Mouse (Mus musculus): ENCODE results near the gene BC004004.
A peak's percentile ranks its signal among the peaks of the same experiment; 100 is the strongest.
"Not testable (repeated sequence)": the region's sequence is repeated elsewhere in the genome, so short reads cannot be mapped to it uniquely, and the experiment has no call there.

The BC004004 gene

DNA sequence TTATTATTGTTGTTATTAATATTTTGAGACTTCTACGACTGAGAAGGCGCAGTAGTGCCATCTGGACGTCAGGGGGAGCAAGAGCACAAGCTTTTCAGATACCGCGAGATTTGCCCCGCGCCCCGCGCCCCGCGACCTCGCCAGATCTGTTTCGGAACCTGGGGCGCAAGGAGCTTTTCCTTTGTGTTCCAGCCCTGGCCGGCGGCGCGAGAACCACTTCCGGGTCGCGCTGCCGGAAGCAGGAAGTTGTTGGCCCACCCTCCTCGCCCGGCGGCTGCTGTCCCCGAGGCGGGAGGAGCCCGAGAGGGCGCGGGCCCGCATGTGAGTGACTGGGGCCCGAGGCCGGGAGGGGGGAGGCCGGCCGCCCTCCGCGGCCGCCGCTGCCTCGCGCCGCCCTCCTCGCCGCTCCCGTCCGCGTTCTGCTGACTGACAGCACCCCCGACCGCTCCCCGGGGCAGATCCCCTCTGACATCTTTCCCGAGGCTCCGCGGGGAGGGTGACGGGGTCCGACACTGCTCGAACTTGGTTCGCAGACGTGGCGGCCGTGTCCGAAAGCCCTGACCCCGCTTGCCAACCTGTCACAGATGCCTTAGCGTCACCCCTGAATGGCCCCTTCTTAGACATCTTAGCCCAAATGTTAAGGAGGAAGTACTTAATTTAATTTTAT lies at the start of gene BC004004:
BC004004 (plus strand) TSS at position 107 of the 667 bp plus-strand sequence.
- peak; percentile 89 to 94 for DNase-seq (ENCODE audit: low read depth in 1 of 2, low spot score in 2 of 2)

DNA sequence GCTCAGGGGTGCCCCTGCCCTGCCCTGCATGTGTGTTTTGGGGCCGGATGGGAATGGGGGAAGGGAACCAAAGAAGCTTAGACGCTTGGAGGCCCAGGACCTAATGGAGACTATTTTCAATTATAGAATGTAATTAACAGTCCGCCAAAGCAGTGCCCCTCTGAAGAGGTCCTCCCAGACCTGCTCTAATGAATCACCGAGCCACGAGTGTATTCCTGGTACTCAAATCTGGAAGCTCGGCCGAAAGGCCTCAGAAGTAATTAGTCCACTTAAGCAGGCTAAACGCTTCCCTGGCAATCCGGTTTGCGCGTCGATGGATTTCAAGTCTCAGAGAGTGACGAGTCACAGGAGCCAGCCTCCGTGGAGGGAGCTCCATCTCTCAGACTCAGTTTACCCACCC lies 48.0 kb upstream of the BC004004 start:
- DNase-seq (ENCODE audit: low read depth in 1 of 2, low spot score in 2 of 2): no peak

- no peak for DNase-seq (ENCODE audit: low read depth in 1 of 2, low spot score in 2 of 2)
Observed at GRCm38 (mm10) chr17:29231109-29231508, 37.5 kb upstream of the BC004004 start.

DNA sequence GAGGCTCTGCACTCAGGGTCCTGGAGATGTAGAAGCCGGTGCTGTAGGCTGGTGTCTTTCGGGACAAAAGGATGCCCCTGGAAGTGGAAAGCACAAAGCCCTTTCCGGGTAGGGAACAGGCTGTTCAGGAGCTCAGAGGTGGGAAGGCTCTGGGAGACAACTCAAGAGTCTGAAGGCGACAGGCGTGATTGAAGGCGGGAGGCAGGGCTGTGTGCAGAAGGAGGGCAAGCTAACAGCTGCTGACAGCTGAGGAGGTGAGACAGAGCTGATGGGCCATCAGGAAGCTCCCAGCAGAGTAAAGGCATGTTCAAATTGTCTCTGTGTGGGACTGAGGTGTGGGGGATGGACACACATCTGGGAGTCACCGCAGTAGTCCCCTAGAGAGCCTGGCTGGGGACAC lies 32.5 kb upstream of the BC004004 start:
- no peak for DNase-seq (ENCODE audit: low read depth in 1 of 2, low spot score in 2 of 2)

DNA sequence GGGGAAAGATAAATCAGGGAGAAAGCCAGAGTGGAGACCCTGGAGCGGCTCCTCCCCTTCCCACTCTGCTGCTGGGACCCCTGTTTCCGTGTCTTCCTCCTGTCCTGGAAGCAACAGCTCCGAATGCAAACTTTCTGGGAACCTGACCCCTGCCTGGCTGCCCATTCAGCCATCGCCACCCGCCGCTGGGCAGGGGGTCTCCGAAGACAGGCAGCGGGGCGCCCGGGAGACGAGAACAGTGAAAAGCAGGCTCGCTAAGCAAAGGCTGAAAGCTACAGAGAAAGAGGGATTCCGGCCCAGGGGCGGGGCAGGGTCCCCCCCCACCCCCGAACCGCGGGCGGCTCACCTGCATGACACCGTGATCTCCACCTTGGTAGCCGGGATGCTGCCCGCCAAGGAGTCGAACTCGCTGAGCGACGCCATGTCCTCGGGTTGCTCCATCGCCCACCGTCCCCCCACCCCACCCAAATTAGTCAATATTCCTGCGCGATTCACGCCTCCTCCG lies 31.3 kb upstream of the BC004004 start:
- no peak for DNase-seq (ENCODE audit: low read depth in 1 of 2, low spot score in 2 of 2)

GRCm38 (mm10) chr17:29237772-29238420 lies 30.7 kb upstream of the BC004004 start, which contains the start of gene Cpne5:
Cpne5 (minus strand) TSS chr17:29238167.
- no peak for DNase-seq (ENCODE audit: low read depth in 1 of 2, low spot score in 2 of 2)

- no peak for DNase-seq (ENCODE audit: low read depth in 1 of 2, low spot score in 2 of 2)
Observed at GRCm38 (mm10) chr17:29238421-29238945, 30.1 kb upstream of the BC004004 start.

GRCm38 (mm10) chr17:29244912-29245311 lies 23.7 kb upstream of the BC004004 start:
- no peak for DNase-seq (ENCODE audit: low read depth in 1 of 2, low spot score in 2 of 2)

GRCm38 (mm10) chr17:29245725-29246124 lies 22.9 kb upstream of the BC004004 start:
- DNase-seq (ENCODE audit: low read depth in 1 of 2, low spot score in 2 of 2): peak; percentile 37 to 52

DNA sequence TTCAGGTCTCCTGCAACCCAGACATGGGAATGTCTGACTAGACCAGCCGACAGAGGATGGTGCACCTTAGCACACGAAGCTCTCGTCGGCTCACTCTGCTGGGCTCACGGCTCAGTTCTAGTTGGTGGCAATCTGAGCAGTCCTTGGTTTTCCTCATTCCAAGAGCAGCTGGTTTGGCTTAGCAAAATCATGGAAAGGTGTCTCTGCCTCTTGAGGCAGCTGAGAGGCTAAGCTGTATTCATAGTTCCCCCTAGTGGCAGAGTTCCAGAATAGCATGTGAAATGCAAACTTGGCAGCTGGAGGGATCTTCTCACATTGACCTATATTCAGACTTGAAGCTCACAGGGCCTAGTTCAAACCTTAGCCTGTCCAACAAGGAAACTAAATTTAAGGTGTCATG lies 22.0 kb upstream of the BC004004 start:
- DNase-seq (ENCODE audit: low read depth in 1 of 2, low spot score in 2 of 2): no peak

DNA sequence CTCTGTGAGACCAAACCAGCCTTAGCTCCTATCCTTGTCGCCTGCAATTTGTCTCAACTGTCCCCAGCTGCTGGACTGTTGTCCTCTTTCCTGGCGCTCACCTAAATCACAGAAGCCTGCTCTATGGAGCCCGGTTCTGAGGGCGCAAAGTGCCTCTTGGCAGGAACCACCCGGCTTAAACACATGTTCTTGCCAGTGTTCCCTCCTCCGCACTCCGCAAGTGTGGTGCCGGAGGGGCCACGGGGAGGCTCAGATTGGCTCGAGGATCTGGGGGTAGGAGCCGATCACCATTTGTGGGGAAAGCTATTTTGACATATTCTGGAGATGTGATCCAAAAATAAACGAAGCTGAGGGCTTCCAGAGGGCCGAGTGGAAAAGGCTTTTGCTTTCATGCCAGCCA lies 20.7 kb upstream of the BC004004 start:
- no peak for DNase-seq (ENCODE audit: low read depth in 1 of 2, low spot score in 2 of 2)

DNA sequence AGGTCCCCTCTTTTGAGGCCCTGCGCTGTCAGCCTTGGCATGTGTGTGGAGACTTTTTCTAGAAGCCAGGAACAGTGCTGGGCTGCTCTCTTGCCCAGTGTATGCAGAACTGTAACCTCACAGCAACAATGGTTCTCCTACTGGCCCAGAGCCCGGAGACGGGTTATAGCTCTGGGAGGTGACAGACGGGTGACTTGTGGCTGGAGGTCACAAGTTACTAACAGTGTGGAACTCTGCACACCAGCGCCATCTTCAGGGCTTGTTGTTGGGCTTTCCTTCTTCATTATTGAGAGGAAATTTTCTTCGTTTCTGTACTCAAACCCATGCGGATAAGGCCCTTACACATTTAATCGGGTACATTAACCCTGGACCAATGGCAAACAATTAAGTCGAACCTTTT lies 19.1 kb upstream of the BC004004 start:
- no peak for DNase-seq (ENCODE audit: low read depth in 1 of 2, low spot score in 2 of 2)

DNA sequence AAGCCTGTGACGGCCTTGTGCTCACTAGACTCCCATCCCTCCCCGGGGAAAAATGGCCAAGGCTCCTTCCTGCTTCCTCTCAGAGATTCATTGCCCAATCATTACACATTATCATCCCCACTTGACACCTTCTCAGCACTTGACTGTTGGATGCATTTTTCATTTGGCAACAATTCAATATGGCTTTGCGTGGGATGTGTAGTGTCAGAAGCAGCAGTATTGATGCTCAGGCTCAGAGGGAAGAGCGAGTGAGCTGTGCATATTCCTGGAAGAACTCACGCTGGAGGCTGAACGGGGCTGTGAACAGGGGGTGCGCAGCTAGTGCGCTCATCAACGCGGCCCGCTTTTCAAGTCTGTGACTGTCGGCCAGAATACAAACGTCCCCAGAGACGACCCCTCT lies 17.6 kb upstream of the BC004004 start:
- not testable (repeated sequence) for DNase-seq (ENCODE audit: low read depth in 1 of 2, low spot score in 2 of 2)

DNA sequence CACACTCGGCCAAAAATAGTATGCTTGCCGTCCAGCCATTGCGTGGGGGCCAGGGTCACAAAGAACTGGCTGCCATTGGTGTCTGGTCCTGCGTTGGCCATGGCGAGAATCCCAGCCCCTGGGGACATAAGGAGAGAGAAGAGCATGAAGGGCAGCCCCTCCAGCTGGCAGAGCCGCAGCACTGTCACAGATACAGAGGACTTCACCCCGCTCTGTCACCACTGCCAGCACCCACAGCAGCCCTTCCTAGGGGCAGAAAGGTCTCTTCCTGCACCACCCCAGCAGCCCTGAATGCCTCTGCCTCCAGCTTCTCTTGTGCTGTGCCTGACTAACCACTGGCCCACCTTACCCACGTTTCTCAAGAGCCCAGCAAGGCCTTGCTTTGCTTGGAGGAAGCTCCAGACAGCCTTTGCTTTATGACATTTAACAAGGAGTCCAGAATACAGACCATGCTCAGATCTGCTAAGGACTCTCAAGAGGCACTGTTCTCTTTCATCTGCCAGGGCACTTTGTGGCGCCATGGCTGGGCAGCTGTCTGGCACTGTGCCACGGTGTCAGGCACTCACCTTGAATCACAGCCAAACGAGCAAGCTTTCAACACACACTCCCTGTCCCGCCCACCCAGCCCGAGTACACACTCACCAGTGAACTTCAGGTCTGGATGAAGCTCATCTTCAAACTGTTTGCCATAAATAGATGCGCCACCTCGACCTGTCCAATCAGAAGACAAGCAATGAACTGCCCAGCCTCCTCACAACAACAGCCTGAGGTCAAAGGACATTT lies 16.8 kb upstream of the BC004004 start:
- DNase-seq (ENCODE audit: low read depth in 1 of 2, low spot score in 2 of 2): no peak

GRCm38 (mm10) chr17:29253236-29253635 lies 15.4 kb upstream of the BC004004 start:
- DNase-seq (ENCODE audit: low read depth in 1 of 2, low spot score in 2 of 2): no peak

DNA sequence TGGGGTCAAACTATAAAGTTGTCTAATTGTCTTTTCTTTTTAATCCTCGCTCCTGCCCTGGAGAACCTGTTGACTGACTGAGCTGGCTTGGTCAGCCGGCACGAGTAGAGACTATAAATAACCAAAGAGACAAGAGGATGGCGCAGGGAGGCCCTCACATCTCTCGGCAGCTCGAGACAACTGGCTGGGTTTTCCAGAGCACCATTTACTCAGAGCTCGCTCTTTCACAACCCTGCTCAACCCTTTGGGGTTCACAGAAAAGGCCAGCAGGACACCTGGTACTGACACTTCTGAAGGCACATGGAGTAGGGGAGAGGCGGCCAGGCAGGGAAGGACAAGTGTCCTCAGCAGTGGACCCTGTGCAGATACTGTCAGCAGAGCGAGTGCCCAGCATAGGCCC lies 14.9 kb upstream of the BC004004 start:
- DNase-seq (ENCODE audit: low read depth in 1 of 2, low spot score in 2 of 2): no peak

DNA sequence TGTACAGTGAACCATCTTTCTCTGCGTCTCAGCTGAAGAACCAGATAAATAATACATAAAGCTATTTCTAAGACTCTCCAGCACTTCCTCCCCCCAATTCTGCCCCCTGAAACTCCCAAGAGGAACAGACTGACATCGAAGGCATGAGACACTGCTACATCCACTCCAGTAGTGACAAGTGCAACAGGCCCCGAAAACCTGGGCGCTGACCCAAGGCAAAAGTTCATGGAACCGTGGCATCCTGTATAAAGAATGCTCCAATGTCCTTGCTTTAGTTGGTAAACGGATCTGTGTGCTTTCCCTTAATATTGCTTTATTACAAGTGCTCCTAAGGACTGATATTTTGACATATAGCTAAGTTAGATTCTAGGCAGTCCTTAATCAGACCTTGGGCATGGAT lies 13.8 kb upstream of the BC004004 start:
- DNase-seq (ENCODE audit: low read depth in 1 of 2, low spot score in 2 of 2): not testable (repeated sequence)

DNA sequence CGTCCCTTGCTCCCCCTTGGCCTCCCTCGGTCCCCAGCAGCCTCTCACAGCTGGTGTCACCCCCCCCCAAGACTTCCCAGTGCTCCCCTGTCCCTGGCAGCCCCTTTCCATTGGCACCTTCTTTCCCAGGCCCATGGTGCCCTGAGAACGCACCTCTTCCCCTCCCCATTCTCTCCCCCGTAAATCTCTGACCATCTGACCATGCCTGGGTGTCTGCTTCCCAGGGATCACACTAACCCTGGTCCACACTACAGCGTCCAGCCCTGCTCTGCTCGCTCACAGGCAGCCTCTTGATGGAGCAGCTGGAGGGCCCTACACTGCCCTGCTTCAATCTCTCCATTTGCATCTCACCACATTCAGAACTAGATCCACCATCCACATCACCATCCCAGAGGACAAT lies 12.1 kb upstream of the BC004004 start:
- DNase-seq (ENCODE audit: low read depth in 1 of 2, low spot score in 2 of 2): no peak

DNA sequence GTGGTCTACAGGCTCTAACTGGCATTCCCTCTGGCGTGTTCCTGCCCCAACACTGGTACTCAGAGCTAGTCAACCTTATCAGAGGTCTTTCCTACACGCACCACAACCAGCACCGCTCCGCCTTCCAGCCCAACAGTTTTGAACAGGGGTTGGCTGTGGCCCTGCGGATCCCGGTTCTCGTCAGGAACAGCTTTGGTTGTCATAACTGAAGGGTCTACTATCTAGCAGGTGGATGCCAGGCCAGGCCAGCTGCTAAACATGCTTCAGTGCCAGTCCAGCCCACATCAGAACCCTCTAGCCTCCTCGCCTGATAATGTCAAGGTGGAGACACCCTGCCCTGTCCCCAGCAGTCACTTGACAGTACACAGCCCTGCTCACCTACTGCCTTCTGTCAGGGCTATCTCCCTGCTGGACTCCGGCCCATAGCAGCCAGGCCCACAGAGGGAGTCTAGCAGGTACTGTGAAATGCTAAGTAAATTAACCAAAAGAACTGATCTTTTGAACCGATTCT lies 11.5 kb upstream of the BC004004 start:
- no peak for DNase-seq (ENCODE audit: low read depth in 1 of 2, low spot score in 2 of 2)

- no peak for DNase-seq (ENCODE audit: low read depth in 1 of 2, low spot score in 2 of 2)
Observed at GRCm38 (mm10) chr17:29258025-29258558, 10.5 kb upstream of the BC004004 start.

GRCm38 (mm10) chr17:29258921-29259320 lies 9.7 kb upstream of the BC004004 start:
- DNase-seq (ENCODE audit: low read depth in 1 of 2, low spot score in 2 of 2): no peak

Measured in monocyte, adult 2 months (primary cell).